Mouse (Mus musculus): ENCODE results near the gene Commd7.
"Not testable (repeated sequence)": the region's sequence is repeated elsewhere in the genome, so short reads cannot be mapped to it uniquely, and the experiment has no call there.

Gene Commd7

DNA sequence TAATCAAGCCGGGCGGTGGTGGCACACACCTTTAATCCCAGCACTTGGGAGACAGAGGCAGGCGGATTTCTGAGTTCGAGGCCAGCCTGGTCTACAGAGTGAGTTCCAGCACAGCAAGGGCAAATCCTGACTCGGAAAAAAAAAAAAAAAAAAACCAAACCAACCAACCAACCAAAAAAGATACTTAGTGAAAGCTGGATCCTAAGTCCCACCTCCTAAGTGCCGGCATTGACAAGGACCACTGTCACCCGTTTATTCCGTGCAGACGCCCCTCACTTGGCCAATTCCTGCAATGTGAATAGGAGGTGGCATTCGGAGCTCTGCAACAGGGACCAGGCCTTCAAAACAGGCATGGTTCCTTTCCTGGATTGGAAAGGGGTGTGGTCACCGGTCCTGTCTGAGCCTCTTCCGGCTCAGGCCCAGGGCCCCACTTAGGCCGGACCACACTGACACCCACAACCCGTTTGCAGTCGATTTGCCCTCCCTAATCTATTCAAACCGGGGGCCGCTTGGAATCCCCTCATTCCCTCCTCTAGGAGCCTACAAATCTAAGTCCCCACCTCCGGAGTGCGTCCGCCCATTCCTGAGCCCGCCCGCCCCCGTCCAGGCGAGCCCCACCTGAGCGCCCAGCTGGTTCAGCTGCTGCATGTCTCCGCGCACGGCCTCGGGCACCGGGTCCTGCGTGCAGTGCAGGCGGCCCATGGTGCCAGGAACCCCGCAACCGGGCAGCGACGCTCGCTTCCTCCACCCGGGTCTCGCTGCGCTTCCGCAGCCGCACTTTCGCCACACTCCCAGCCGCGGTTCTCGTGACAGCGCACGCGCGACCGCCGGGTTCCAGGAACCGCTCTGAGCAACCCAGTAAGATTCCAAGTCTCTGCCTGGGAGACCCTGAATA is at the start of gene Commd7:
TSS of gene Commd7 (minus strand) at position 806 of the 895 bp plus-strand sequence.
- DNase-seq = peak; percentile 90

DNA sequence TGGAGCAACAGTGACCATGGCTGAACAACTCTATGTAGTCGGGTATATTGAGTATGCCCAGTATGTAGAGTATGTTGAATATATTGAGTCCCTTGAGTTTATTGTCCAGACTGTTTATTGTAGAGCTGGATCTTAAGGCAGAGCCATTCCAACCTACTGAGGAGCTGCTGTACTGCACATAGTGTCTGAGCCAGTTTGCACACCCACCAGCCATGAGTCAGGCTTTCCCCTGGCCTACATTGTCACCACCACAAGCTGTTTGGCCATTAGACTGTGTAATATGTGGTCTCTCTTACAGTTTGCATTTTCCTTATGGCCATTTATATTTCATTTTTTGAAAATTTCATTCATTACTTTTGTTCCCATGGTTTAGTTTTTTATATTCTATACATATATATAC is 47.4 kb upstream of the Commd7 start:
- no peak for DNase-seq

- no peak for DNase-seq
Observed at GRCm38 (mm10) chr2:153677550-153677949, 45.0 kb upstream of the Commd7 start.

DNA sequence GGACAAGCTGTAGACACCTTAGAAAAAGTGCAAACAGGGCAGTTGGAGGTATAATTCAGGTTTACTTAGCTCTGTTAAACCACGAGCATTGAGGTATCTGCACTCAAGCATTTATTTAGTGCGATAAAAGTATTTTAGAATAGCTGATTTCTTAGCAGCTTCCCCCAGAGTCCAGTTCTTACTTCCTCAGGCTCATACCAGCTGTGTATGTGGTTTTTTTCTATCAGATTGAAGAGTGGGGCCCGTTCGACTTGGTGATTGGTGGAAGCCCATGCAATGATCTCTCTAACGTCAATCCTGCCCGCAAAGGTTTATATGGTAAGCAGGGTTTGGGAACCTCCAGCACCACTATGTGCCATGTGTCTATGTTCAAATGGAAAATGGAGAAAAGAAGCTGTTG is 44.4 kb upstream of the Commd7 start:
- no peak for DNase-seq

DNA sequence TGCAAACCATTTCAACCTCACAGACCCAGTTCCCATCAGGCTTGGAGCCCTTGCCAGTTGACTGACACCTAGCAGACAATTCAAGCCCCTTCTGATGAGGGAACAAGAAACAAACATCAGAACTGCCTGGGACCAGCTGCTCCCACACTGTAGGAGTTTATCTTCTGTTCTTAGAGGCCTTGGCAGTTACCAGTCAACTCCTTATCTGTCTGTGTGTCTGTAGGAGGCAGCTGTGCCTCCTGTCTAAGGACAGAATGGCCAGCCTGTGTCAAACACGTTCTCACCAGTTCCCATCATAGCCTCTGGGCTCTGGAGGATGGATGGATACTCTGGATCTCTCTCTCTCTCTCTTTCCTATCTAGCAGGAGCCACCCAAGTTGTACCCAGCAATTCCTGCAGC is 42.8 kb upstream of the Commd7 start:
- not testable (repeated sequence) for DNase-seq

DNA sequence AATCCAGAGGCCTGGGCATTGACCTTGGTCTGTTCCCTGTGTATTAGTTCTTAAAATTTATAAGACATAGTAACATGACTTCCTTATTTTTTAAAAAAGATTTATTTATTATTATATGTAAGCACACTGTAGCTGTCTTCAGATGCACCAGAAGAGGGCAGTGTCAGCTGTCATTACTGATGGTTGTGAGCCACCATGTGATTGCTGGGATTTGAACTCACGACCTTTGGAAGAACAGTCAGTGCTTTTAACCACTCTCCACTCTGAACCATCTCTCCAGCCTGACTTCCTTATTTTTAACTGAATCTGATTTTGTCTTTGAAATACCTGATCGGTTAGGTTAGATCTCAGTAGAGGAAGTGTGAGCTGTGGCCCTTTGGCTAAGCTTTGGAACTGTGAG is 40.0 kb upstream of the Commd7 start:
- no peak for DNase-seq

- DNase-seq = no peak
Observed at GRCm38 (mm10) chr2:153670111-153670510, 37.5 kb upstream of the Commd7 start.

DNA sequence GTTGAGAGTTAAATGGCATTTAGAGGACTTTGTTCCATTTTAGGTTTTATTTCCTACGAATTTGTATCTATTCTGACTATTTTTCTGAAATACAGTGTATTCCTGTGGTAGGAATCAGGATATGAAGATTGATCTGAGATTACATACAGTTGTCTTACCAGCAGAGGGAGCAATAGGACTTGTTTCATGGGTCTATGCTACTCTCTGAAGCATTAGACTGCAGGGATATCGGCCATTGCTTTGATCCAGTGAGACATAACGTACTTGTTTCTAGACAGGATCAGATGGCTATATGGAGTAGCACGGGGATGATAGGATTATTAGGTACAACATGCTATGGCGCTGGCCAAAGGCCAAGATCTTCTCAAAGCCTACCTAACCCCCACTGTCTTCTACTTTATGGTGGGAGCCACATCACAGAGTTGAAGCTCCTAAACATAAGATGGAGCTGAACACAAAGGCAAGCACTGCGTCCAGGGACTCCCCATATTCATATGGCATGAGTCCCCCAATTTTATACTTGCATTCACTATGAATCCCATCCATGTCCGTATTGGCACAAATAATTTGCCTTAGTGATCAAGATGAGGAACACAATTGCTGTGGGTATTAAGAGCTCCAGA is 36.3 kb upstream of the Commd7 start:
- DNase-seq = peak; percentile 14

- DNase-seq = no peak
Observed at GRCm38 (mm10) chr2:153665401-153665800, 32.8 kb upstream of the Commd7 start.

DNA sequence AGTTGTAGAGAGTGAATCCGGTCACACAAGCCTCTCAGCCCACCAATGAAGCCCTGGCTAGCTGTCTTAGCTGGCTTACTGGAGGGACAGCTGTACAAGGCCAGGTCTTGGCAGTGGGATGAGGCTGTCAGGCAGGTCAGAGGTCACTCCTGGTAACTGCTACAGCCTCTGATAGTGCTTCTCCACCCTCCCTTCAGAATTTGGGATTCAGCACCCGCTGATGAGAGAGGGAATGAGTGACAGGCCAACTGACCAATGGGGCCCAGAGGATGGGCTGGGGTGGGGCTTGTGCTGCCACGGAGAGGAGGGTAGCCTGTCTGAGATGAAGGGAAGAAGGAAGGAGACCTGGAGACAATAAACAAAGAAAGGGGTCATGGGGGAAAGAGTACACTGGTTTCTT is 28.0 kb upstream of the Commd7 start:
- no peak for DNase-seq

GRCm38 (mm10) chr2:153657659-153658058 is 25.1 kb upstream of the Commd7 start:
- not testable (repeated sequence) for DNase-seq

- DNase-seq = no peak
Observed at GRCm38 (mm10) chr2:153651681-153652080, 19.1 kb upstream of the Commd7 start.

GRCm38 (mm10) chr2:153650014-153650687 is 17.6 kb upstream of the Commd7 start:
- peak; percentile 65 for DNase-seq

- DNase-seq = peak; percentile 74
Observed at GRCm38 (mm10) chr2:153649298-153650013, 16.9 kb upstream of the Commd7 start, which contains the start of gene Dnmt3b. Gene Dnmt3b, plus strand, starts transcription at chr2:153649450.

DNA sequence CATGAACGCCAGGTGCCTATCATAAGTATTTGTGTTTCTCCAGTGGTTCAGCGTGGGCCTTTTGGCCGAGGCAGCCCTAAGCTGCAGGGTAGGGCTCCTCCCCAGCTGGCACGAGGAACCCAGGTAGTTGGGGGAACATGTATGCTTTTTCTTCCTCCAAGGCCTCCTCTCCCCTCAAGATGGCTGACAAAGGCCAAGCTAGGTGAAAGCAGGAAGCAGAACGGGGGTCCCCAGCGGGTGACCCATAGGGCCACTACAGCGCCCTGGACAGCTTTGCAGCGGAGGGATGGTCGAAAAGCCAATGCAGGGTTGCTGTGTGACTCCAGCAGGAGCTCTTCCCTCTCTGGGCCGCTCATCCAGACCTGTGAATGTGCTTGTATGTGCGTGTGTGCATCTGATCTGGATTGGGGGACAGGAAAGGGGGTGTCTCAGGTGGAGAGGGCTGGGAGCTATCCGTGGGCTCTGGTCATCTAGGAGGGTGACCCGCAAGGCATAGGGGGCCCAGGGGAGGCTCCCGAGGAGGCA is 16.3 kb upstream of the Commd7 start:
- no peak for DNase-seq

- no peak for DNase-seq
Observed at GRCm38 (mm10) chr2:153642999-153643398, 10.4 kb upstream of the Commd7 start.

GRCm38 (mm10) chr2:153642496-153642895 is 9.9 kb upstream of the Commd7 start:
- DNase-seq = no peak

DNA sequence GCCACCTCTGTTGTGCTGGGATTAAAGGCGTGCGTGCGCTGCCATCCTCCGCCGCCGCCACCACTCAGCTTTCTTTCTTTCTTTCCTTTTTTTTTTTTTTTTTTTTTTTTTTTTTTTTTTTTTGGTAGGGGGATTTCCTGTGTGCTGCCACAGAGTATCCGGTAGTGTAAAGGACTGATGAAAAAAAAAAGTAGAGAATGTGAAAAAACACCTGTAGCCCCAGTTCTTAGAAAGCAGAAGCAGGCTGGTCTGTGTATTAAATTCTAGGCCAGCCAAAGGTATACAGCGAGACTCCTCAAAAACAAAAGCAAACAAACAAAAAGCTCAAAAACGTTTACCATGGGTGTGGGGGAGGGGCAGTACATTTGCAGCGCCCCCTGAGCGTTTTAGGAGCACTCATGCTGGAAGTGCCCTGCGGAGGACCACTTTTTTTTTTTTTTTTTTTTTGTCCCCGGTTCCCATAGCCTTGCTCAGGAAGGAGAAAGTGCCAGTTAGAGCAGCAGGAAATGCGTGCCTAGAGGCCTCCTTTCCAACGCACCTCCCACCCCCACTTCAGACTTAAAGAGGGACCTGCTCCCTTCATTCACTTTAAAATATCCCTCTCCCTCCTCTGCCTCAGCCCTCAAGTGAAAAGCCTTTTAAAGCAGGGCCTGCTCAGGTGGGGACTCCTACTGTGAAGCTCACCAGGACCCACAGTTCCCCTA is 6.5 kb upstream of the Commd7 start:
- no peak for DNase-seq

- no peak for DNase-seq
Observed at GRCm38 (mm10) chr2:153633259-153633658, 678 bp upstream of the Commd7 start.

- no peak for DNase-seq
Observed at GRCm38 (mm10) chr2:153632871-153633226, 268 bp upstream of the Commd7 start.

- no peak for DNase-seq
Observed at GRCm38 (mm10) chr2:153630950-153631349, 1.6 kb downstream of the Commd7 start.

GRCm38 (mm10) chr2:153622449-153622848 is 10.1 kb downstream of the Commd7 start:
- DNase-seq = no peak

All from kidney, adult 18-20 months (tissue).